Mouse (Mus musculus) E14TG2a.4 (cell line): ENCODE results near the gene Gm45208.
A peak's percentile ranks its signal among the peaks of the same experiment; 100 is the strongest.
"Not testable (repeated sequence)": the region's sequence is repeated elsewhere in the genome, so short reads cannot be mapped to it uniquely, and the experiment has no call there.

Experiments used
- H3K27me3 ChIP-seq: 2 replicates; pipeline ENCODE4 v1.6.1; 2014; ENCODE audit warnings: low read length, control low read depth; ENCODE audit not compliant: insufficient read depth
- H3K36me3 ChIP-seq: 2 replicates; pipeline ENCODE4 v1.6.1; 2014; ENCODE audit warnings: low read length, control low read depth; ENCODE audit not compliant: insufficient read depth
- H3K4me1 ChIP-seq: replicated peaks from 2 replicates; pipeline ENCODE4 v1.6.1; 2014; ENCODE audit warnings: low read depth, low read length, control low read depth
- H3K4me3 ChIP-seq: replicated peaks from 2 replicates; pipeline ENCODE4 v1.5.1; 2014; ENCODE audit warnings: mild to moderate bottlenecking, low read length
- H3K9me3 ChIP-seq: 2 replicates; pipeline ENCODE4 v1.6.1; 2014; ENCODE audit warnings: low read length, control low read depth
- CTCF ChIP-seq: conservative IDR thresholded peaks from 2 replicates; pipeline ENCODE4 v1.5.1; 2014; ENCODE audit warnings: low read length
- NANOG ChIP-seq: IDR thresholded peaks from 2 replicates; pipeline ENCODE4 v1.6.1; 2014; ENCODE audit warnings: borderline replicate concordance, low read length, mixed read lengths
- POU5F1 ChIP-seq: IDR thresholded peaks from 2 replicates; pipeline ENCODE4 v1.6.1; 2014; ENCODE audit warnings: low read length, borderline replicate concordance

Gene Gm45208

GRCm38 (mm10) chrX:7739336-7740081 is 17.5 kb downstream of the Gm45208 start:
- no peak for TF ChIP-seq NANOG
- TF ChIP-seq POU5F1, result no peak
- Histone ChIP-seq H3K27me3 (no peaks in the 10 kb centered on the region), H3K4me3 (peak overlapping the region; percentile 45), H3K9me3 (no peaks in the 10 kb centered on the region), H3K36me3 (peaks cover 26% of the 10 kb centered on the region), H3K4me1 (peaks cover 79% of the 10 kb centered on the region)

DNA sequence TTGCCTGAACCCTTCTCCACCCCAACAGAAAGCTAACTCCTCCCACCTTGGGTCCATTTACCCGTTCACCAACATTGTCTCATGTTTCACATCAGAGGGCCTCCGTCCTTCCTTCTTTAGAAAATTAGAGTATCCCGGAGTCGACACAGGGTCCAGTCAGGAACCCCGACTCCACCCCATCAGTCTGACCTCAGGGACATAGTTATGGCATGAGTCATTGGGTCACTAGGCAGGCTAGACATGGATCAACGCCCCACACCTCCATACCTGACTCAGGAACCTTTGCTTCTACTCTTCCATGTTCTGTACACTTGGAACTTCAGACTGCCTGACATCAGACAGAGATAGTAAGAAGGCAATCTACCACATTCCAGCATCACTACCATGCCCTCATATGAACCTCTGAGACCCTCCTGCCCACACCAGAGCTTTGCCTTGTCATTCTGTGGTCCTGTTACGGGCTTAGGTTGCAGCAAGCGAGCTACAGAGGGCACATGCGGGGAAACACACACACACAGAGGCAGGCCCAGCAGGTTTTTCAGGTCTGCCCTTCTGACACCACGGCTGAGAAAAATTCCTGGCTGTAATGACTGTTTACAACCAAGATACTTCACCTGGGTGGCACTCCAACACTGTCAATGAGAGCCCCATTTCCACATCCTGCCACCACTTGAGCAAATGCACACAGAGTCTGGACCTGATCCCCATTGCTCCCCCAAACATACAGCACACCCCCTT is 18.2 kb downstream of the Gm45208 start:
- H3K36me3 ChIP-seq, result peaks cover 19% of the 10 kb centered on the region
- no peaks in the 10 kb centered on the region for H3K9me3 ChIP-seq
- no peaks in the 10 kb centered on the region for H3K27me3 ChIP-seq
- 0 out of 2 replicates have a peak overlapping the region, but pooled peaks have one; percentile 23 for H3K4me3 ChIP-seq
- H3K4me1 ChIP-seq, result peaks cover 72% of the 10 kb centered on the region
- TF ChIP-seq POU5F1, result no peak
- no peak for TF ChIP-seq NANOG
- TF ChIP-seq CTCF, result no peak

DNA sequence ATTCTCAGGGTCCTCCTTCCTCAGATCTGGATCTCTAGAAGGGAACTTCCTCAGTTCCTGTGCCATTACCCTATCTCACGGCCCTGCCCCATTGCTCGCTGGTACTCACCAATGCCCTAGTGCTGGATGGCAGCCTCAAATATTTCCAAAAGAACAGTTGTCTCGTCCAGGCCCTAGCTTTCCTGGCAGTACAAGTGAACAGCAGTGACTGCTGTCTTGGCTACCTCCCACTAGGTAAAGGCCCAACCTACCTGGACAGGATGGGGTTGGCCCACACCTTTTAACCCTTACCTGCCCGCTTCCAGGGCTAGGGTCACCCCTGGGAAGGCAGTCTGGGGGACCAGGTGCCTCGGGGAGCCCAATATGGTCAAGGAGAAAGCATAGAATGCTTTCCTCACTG is 19.1 kb downstream of the Gm45208 start:
- TF ChIP-seq CTCF (no peak), NANOG (no peak), POU5F1 (no peak)
- H3K4me1 ChIP-seq, result peaks cover 68% of the 10 kb centered on the region
- 0 out of 2 replicates have a peak overlapping the region, but pooled peaks have one; percentile 23 for H3K4me3 ChIP-seq
- no peaks in the 10 kb centered on the region for H3K27me3 ChIP-seq
- H3K36me3 ChIP-seq, result peaks cover 13% of the 10 kb centered on the region; the same call in 1 of the 2 replicates
- H3K9me3 ChIP-seq, result no peaks in the 10 kb centered on the region

DNA sequence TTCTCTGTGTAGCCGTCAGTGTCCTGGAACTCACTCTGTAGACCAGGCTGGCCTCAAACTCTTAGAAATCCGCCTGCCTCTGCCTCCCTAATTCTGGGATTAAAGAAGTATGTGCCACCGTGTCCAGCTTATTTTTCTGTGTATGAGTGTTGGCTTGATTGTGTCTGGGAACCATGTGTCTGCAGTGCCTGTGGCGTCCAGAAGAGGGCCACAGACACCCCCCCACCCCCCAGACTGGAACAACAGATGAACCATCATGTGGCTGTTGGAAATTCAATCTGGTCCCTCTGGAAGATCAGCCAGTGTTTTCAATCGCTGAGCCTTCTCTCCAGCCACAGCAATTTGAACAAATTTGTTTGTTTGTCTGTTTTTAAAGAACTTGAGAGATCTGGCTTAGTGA is 21.4 kb downstream of the Gm45208 start:
- no peaks in the 10 kb centered on the region for H3K27me3 ChIP-seq
- no peak overlapping the region for H3K4me3 ChIP-seq
- TF ChIP-seq CTCF (peak; percentile 44), POU5F1 (no peak), NANOG (no peak)
- H3K9me3 ChIP-seq, result no peaks in the 10 kb centered on the region
- H3K36me3 ChIP-seq, result peaks cover 6% of the 10 kb centered on the region
- H3K4me1 ChIP-seq, result peaks cover 50% of the 10 kb centered on the region

DNA sequence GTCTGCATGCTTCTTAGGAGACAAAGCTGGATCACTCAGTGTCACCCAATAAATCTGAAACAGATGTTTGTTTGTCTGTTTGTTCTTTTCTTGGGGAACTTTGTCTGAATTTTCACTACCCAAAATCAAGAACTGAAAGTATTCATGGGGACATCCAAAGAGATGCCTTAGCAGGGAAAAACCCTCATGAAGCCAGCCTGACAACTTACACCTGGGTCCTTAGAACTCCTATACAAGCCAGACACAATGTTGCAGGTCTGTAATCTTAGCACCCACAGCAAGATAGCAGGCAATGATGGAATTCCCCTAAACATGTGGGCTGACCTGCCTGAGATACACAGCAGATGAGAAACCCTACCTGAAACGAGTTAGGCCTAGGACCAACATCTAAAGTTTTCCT is 22.9 kb downstream of the Gm45208 start:
- peaks cover 7% of the 10 kb centered on the region for H3K36me3 ChIP-seq
- H3K9me3 ChIP-seq, result no peaks in the 10 kb centered on the region
- no peak overlapping the region for H3K4me3 ChIP-seq
- H3K27me3 ChIP-seq, result no peaks in the 10 kb centered on the region
- H3K4me1 ChIP-seq, result peaks cover 45% of the 10 kb centered on the region
- TF ChIP-seq CTCF (no peak), POU5F1 (no peak), NANOG (no peak)

DNA sequence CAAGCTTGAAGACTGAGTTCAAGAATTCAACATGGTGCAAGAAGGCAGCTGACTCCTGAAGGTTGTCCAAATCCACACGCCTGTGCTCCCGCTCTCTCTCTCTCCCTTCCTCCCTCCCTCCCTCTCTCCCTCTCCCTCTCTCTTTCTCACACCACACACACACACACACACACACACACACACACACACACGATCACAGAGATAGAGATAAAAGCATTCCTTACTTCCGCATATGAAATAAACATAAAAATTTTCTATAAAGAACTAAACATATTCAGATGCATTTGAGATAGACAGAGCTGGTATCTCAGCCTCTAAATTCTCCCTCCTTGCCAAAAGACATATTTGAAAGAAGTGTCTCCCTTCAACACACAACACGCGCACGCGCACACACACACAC is 23.4 kb downstream of the Gm45208 start:
- Histone ChIP-seq H3K9me3 (no peaks in the 10 kb centered on the region), H3K27me3 (no peaks in the 10 kb centered on the region), H3K36me3 (peaks cover 7% of the 10 kb centered on the region), H3K4me1 (peaks cover 43% of the 10 kb centered on the region), H3K4me3 (no peak overlapping the region)
- TF ChIP-seq NANOG, result no peak
- TF ChIP-seq POU5F1, result no peak
- TF ChIP-seq CTCF, result no peak

DNA sequence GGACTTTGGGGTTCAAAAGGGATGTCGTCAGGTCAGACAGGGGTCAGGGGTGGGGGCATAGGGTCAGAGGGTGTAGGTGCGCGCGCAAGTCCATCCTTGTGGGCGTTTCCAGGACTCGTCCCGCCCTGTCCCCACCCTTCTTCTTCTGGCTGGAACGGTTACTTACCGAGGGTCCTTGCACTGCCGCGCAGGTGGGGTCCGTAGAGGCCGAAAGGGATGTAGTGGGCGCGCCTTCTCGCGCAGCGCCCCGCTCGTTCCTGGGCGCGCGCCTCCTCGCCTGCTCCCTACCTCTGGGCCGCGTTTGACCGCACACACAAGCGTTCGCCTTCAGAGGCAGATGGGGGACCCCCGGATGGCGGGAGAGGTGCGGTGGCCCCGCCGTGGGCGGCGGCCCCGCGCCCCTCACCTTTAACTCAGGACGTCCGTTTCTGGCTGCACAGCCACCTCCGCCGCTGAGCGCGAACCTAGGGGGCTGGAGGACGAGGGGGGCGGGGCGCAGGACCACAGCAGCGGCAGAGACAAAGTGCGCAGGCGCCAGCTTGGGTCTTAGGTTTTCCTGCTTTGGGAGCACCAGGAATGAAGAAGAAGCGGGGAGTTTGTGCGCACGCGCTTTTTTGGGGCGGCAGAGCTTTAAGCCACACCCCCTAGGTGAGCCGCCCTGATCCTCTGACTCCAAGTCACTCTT is 28.5 kb downstream of the Gm45208 start, which contains the start of gene Ccdc120:
Ccdc120 (minus strand) TSS at position 474 of the 685 bp plus-strand sequence.
- Histone ChIP-seq H3K36me3 (peaks cover 7% of the 10 kb centered on the region), H3K9me3 (no peaks in the 10 kb centered on the region), H3K4me3 (peak within 1 kb of the TSS; percentile 93), H3K27me3 (no peaks in the 10 kb centered on the region), H3K4me1 (peaks cover 29% of the 10 kb centered on the region)
- TF ChIP-seq CTCF, result no peak
- TF ChIP-seq NANOG, result no peak
- TF ChIP-seq POU5F1, result no peak

- not testable (repeated sequence) for H3K36me3 ChIP-seq, H3K27me3 ChIP-seq, H3K4me3 ChIP-seq, H3K9me3 ChIP-seq
- peaks cover 22% of the 10 kb centered on the region for H3K4me1 ChIP-seq
Measured at GRCm38 (mm10) chrX:7753627-7754026, 31.6 kb downstream of the Gm45208 start.
